Mouse (Mus musculus) neural tube, embryonic 11.5 days (tissue): ENCODE data around the gene Gm11115. TPM values are rescaled to one million over a fixed set of nuclear protein-coding genes. Genes with fewer than 3 reads are reported as not detected.

Source experiments
- ATAC-seq: fragments of 200-750 bp; cut with Nextera tagmentation; 2 replicates; pipeline ENCODE4 v1.8.0; 2017; ENCODE audit warnings: moderate number of reproducible peaks, mild to moderate bottlenecking, moderate TSS enrichment, moderate library complexity; ENCODE audit not compliant: insufficient read depth, low FRiP score, low TSS enrichment
- DNase-seq: peaks from one replicate; pipeline ENCODE4 v3.0.0-alpha.2; 2015; ENCODE audit warnings: low spot score
- H3K27ac ChIP-seq: fragments of 300-500 bp; sonication (generic); 2 replicates; pipeline ENCODE4 v1.5.1; 2014; ENCODE audit warnings: low read depth, mild to moderate bottlenecking, low read length
- H3K27me3 ChIP-seq: fragments of 300-500 bp; sonication (generic); 2 replicates; pipeline ENCODE4 v1.6.1; 2014; ENCODE audit warnings: mild to moderate bottlenecking, low read length, mixed read lengths; ENCODE audit not compliant: control insufficient read depth, insufficient read depth
- H3K36me3 ChIP-seq: fragments of 300-500 bp; sonication (generic); 2 replicates; pipeline ENCODE4 v1.6.1; 2014; ENCODE audit warnings: mild to moderate bottlenecking, low read length, moderate library complexity, mixed read lengths; ENCODE audit not compliant: control insufficient read depth, insufficient read depth
- H3K4me1 ChIP-seq: fragments of 300-500 bp; sonication (generic); 2 replicates; pipeline ENCODE4 v1.6.1; 2014; ENCODE audit warnings: low read length, mixed read lengths; ENCODE audit not compliant: control insufficient read depth, insufficient read depth
- H3K4me2 ChIP-seq: fragments of 300-500 bp; sonication (generic); 2 replicates; pipeline ENCODE4 v1.6.1; 2014; ENCODE audit warnings: low read depth, mild to moderate bottlenecking, moderate library complexity
- H3K4me3 ChIP-seq: fragments of 300-500 bp; sonication (generic); 2 replicates; pipeline ENCODE4 v1.5.1; 2014; ENCODE audit warnings: low read depth, low read length
- H3K9ac ChIP-seq: fragments of 300-500 bp; sonication (generic); 2 replicates; pipeline ENCODE4 v1.6.1; 2014; ENCODE audit warnings: mild to moderate bottlenecking, low read length
- H3K9me3 ChIP-seq: fragments of 300-500 bp; sonication (generic); 2 replicates; pipeline ENCODE4 v1.6.1; 2016; ENCODE audit warnings: low read length; ENCODE audit not compliant: control insufficient read depth
- WGBS: fragments of 180-500 bp; shearing (Covaris S2); extraction: QIAGEN DNeasy Blood & Tissue Kit; methylation state at CpG from one replicate; pipeline ENCODE4 v1.1.7; 2014; 5-methylcytosine and 5-hydroxymethylcytosine counted together
- polyA plus RNA-seq: library from polyadenylated mRNA; unstranded; fragments of >200 nt; fragmentation: Nextera tagmentation; extraction: Ambion mirVana; gene quantifications from 2 replicates; pipeline ENCODE4 v1.2.1, GENCODE M21; 2014

Gm11115 gene
- polyA plus RNA-seq: not detected in 2 replicates

DNA sequence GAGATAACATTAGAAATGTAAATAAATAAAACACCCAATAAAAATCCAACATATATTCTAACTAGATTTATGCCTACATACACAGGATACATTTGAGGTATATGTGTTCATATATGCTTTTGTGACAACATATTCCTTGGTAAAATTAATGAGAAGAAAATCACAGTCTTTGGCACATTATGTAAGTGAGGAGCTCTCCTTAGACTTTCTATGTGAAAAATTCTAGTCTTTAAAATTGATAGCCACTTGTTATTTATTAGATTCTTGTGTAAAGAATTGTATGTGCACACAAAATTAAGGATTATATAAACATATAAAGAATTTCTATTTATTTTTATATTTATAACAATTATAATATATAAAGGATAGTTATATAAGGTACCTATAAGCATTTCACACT, at the start of gene Gm11115:
Gm11115 (minus strand) TSS at position 101 of the 400 bp plus-strand sequence.
- Histone ChIP-seq H3K27me3 (no peaks in the 10 kb centered on the region), H3K36me3 (no peaks in the 10 kb centered on the region), H3K9ac (no peak within 1 kb of the TSS), H3K9me3 (no peaks in the 10 kb centered on the region), H3K4me2 (no peak within 1 kb of the TSS), H3K27ac (no peak within 1 kb of the TSS), H3K4me3 (no peak within 1 kb of the TSS), H3K4me1 (no peaks in the 10 kb centered on the region)
- DNase-seq: no peak
- no peak for ATAC-seq

DNA sequence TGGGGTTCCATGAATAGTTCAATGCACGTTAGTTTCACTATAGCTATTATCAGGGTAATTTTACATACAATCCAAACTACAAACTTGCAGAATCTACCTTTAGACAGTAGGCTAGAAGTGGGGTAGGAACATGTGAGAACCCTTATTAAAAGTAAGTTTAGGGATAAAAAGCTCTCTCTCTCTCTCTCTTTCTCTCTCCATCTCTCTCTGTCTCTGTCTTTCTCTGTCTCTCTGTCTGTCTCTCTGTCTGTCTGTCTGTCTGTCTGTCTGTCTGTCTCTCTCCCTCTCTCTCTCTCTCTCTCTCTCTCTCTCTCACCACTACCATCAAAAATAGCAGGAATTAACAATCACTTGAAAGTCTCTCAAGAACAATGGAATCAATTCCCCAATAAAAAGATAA, 42.5 kb downstream of the Gm11115 start, which contains the start of gene Gm11116:
Gm11116 (minus strand) TSS at position 101 of the 400 bp plus-strand sequence.
- H3K36me3 ChIP-seq: no peaks in the 10 kb centered on the region
- DNase-seq (no peak), ATAC-seq (no peak)
- H3K9ac ChIP-seq: no peak within 1 kb of the TSS
- H3K27me3 ChIP-seq: no peaks in the 10 kb centered on the region
- no peak within 1 kb of the TSS for H3K4me2 ChIP-seq
- no peak within 1 kb of the TSS for H3K27ac ChIP-seq
- H3K4me3 ChIP-seq: no peak within 1 kb of the TSS
- WGBS: 87% methylated on average over 1 of the region's 1 CpGs
- H3K9me3 ChIP-seq: no peaks in the 10 kb centered on the region
- H3K4me1 ChIP-seq: no peaks in the 10 kb centered on the region

Other genes with a start within 250 kb of the Gm11115 start
- gene Csn3, start 228.5 kb downstream of the Gm11115 start, polyA plus RNA-seq: 1.0 TPM in 1 of 2 replicates, not detected in the other
- gene 2310003L06Rik, start 184.6 kb downstream of the Gm11115 start, polyA plus RNA-seq: not detected in 2 replicates
- gene Gm28434, start 184.6 kb downstream of the Gm11115 start, polyA plus RNA-seq: not detected in 2 replicates
- gene Cabs1, start 174.7 kb downstream of the Gm11115 start, polyA plus RNA-seq: not detected in 2 replicates
- not detected in 2 replicates for gene Smr3a, start 151.6 kb downstream of the Gm11115 start, polyA plus RNA-seq
- gene Smr2, start 67.5 kb downstream of the Gm11115 start, polyA plus RNA-seq: not detected in 2 replicates
- gene Gm11116, start 42.6 kb downstream of the Gm11115 start, polyA plus RNA-seq: not detected in 2 replicates
- not detected in 2 replicates for gene Gm7714, start 114.8 kb upstream of the Gm11115 start, polyA plus RNA-seq
- gene Prol1, start 163.2 kb upstream of the Gm11115 start, polyA plus RNA-seq: not detected in 2 replicates
- gene Amtn, start 222.0 kb upstream of the Gm11115 start, polyA plus RNA-seq: not detected in 2 replicates